Mouse (Mus musculus): ENCODE measurements around the gene Fbxo24.
A peak's percentile ranks its signal among the peaks of the same experiment; 100 is the strongest.
"Not testable (repeated sequence)": the region's sequence is repeated elsewhere in the genome, so short reads cannot be mapped to it uniquely, and the experiment has no call there.

Fbxo24 gene

GRCm38 (mm10) chr5:137629306-137629721 is 512 bp upstream of the Fbxo24 start:
- H3K27me3 ChIP-seq (ENCODE audit: control insufficient read depth, insufficient read depth, low read length, poor library complexity, severe bottlenecking), result no peaks in the 10 kb centered on the region
- peak; percentile 73 for DNase-seq (ENCODE audit: low read depth, low spot score)
- peaks cover 1% of the 10 kb centered on the region for H3K36me3 ChIP-seq (ENCODE audit: control insufficient read depth, insufficient read depth, low read length, poor library complexity, severe bottlenecking)

- no peak for DNase-seq (ENCODE audit: low read depth, low spot score)
- Histone ChIP-seq H3K27me3 (ENCODE audit: control insufficient read depth, insufficient read depth, low read length, poor library complexity, severe bottlenecking) (no peaks in the 10 kb centered on the region), H3K36me3 (ENCODE audit: control insufficient read depth, insufficient read depth, low read length, poor library complexity, severe bottlenecking) (no peaks in the 10 kb centered on the region)
These were observed 811 bp downstream of the Fbxo24 start for GRCm38 (mm10) chr5:137627991-137628390.

DNA sequence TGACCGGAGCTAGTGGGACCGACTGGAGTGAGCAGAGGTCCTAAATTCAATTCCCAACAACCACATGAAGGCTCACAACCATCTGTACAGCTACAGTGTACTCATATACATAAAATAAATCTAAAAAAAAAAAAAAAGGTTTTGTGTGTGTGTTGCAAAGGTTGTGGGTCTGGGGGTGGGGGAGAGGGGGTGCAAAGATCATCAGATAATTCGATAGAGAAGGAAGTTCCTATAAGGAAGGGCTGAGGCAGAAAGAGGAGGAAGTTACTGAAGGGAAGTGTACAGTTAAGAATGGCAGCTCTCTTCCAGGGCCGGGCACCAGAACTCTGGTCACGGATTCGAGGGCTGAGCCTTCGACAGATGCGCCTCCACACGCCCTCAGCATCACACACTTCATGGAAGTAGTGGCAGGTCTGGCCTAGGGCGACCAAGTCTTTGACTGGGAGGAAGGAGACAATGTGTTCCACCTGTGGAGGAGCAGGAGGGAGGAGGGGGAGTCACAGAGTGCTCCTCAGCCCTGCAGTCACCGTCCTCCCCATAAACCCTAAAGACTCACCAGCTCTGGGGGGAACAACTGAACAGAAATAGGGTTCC is 4.8 kb downstream of the Fbxo24 start:
- H3K27me3 ChIP-seq (ENCODE audit: control insufficient read depth, insufficient read depth, low read length, poor library complexity, severe bottlenecking), result no peaks in the 10 kb centered on the region
- DNase-seq (ENCODE audit: low read depth, low spot score), result no peak

DNA sequence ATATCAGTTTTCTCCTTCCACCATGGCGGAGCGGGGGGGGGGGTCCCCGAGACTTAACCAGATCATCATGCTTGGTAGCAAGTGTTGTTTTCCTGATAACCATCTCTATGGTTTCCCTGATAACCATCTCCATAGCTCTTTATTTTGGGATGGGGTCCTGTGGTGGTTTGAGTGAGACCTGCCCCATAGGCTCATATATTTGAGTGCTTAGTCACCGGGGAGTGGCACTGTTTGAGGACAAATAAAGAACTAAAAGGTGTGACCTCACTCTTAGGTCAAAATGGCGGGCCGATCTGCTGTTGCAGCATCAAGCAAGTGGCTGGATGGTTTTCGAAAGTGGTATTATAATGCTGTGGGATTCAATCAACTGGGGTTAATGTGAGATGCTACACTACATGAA is 13.5 kb downstream of the Fbxo24 start:
- DNase-seq (ENCODE audit: low read depth, low spot score), result no peak
- H3K36me3 ChIP-seq (ENCODE audit: control insufficient read depth, insufficient read depth, low read length, poor library complexity, severe bottlenecking), result peaks cover 1% of the 10 kb centered on the region; the same call in 1 of the 2 replicates
- H3K27me3 ChIP-seq (ENCODE audit: control insufficient read depth, insufficient read depth, low read length, poor library complexity, severe bottlenecking), result no peaks in the 10 kb centered on the region

More for the DNA sequence above, 4.8 kb downstream of the Fbxo24 start:
- no peaks in the 10 kb centered on the region for H3K36me3 ChIP-seq (ENCODE audit: control insufficient read depth, insufficient read depth, low read length, poor library complexity, severe bottlenecking)

GRCm38 (mm10) chr5:137614921-137615320 is 13.9 kb downstream of the Fbxo24 start:
- DNase-seq (ENCODE audit: low read depth, low spot score); H3K27me3 ChIP-seq (ENCODE audit: control insufficient read depth, insufficient read depth, low read length, poor library complexity, severe bottlenecking); H3K36me3 ChIP-seq (ENCODE audit: control insufficient read depth, insufficient read depth, low read length, poor library complexity, severe bottlenecking): not testable (repeated sequence)

- no peaks in the 10 kb centered on the region for H3K27me3 ChIP-seq (ENCODE audit: control insufficient read depth, insufficient read depth, low read length, poor library complexity, severe bottlenecking)
- peaks cover 1% of the 10 kb centered on the region; the same call in 1 of the 2 replicates for H3K36me3 ChIP-seq (ENCODE audit: control insufficient read depth, insufficient read depth, low read length, poor library complexity, severe bottlenecking)
- DNase-seq (ENCODE audit: low read depth, low spot score), result no peak
These were observed 15.3 kb downstream of the Fbxo24 start, which contains the start of gene Pcolce for GRCm38 (mm10) chr5:137613550-137613949. Pcolce (minus strand) TSS chr5:137613784.

DNA sequence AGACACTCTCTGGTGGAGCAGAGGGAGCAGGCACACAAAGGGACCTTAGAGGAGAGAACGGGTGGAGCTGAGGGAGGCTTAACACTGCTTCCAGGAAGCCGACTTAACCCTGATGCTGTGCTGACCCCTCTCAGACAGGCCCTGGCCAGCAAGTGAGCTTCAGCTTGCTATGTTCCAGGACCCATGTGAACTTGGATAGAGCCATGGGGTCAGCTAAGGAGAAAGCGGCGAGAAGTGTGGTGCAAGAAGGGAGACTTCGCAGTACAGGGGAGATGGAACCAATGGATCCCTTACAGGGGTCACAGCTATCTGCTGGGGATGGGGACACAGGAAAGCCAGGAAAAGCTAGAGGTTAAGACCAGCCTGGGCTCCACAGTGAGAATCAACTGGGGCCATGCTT is 15.7 kb downstream of the Fbxo24 start:
- DNase-seq (ENCODE audit: low read depth, low spot score), result no peak

GRCm38 (mm10) chr5:137611245-137611602 is 17.6 kb downstream of the Fbxo24 start:
- no peak for DNase-seq (ENCODE audit: low read depth, low spot score)

More for the DNA sequence above, 15.7 kb downstream of the Fbxo24 start:
- Histone ChIP-seq H3K36me3 (ENCODE audit: control insufficient read depth, insufficient read depth, low read length, poor library complexity, severe bottlenecking) (peaks cover 1% of the 10 kb centered on the region; the same call in 1 of the 2 replicates), H3K27me3 (ENCODE audit: control insufficient read depth, insufficient read depth, low read length, poor library complexity, severe bottlenecking) (no peaks in the 10 kb centered on the region)

GRCm38 (mm10) chr5:137610548-137611244 is 18.1 kb downstream of the Fbxo24 start:
- peaks cover 1% of the 10 kb centered on the region; the same call in 1 of the 2 replicates for H3K36me3 ChIP-seq (ENCODE audit: control insufficient read depth, insufficient read depth, low read length, poor library complexity, severe bottlenecking)
- DNase-seq (ENCODE audit: low read depth, low spot score), result no peak
- H3K27me3 ChIP-seq (ENCODE audit: control insufficient read depth, insufficient read depth, low read length, poor library complexity, severe bottlenecking), result no peaks in the 10 kb centered on the region

More at GRCm38 (mm10) chr5:137611245-137611602, 17.6 kb downstream of the Fbxo24 start:
- Histone ChIP-seq H3K36me3 (ENCODE audit: control insufficient read depth, insufficient read depth, low read length, poor library complexity, severe bottlenecking) (peaks cover 1% of the 10 kb centered on the region; the same call in 1 of the 2 replicates), H3K27me3 (ENCODE audit: control insufficient read depth, insufficient read depth, low read length, poor library complexity, severe bottlenecking) (no peaks in the 10 kb centered on the region)

DNA sequence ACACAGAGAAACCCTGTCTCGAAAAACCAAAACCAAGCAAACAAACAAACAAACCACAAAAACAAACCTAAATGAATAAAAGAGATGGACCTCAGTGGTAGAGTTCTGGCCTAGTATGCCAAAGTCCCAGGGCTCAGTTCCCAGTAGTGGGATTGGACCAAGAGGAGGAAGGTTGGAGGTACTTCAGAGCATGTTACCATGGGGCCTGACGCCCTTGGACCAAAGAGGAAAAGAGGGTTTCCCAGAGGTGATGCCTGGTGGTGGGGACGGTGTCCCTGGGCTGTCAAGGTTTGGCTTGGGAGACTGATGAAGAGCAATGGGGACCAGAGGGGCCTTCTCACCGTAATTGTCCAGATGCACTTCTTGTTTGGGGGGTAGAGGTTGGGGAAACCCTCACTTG is 18.7 kb downstream of the Fbxo24 start:
- H3K27me3 ChIP-seq (ENCODE audit: control insufficient read depth, insufficient read depth, low read length, poor library complexity, severe bottlenecking), result no peaks in the 10 kb centered on the region
- H3K36me3 ChIP-seq (ENCODE audit: control insufficient read depth, insufficient read depth, low read length, poor library complexity, severe bottlenecking), result peaks cover 1% of the 10 kb centered on the region; the same call in 1 of the 2 replicates
- DNase-seq (ENCODE audit: low read depth, low spot score), result no peak

DNA sequence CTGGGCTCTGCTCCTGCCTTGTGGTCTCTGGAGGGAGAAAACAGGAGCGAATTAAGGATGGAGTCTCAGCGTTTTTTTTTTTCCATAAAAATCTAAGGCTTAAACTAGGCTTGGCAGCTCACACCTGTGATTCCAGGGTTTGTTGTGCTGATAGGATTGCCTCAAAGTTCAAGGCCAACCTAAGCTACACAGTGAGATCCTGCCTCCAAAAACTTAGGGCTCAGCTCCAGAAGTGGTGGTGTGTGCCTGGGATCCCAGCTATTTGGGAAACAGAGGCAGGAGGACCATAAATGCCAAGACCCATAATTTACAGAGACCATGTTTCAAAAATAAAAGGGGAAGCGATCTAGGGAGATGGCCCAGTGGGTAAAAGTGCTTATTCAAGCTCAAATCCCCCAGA is 19.5 kb downstream of the Fbxo24 start:
- DNase-seq (ENCODE audit: low read depth, low spot score), result no peak
- Histone ChIP-seq H3K36me3 (ENCODE audit: control insufficient read depth, insufficient read depth, low read length, poor library complexity, severe bottlenecking) (peaks cover 1% of the 10 kb centered on the region; the same call in 1 of the 2 replicates), H3K27me3 (ENCODE audit: control insufficient read depth, insufficient read depth, low read length, poor library complexity, severe bottlenecking) (no peaks in the 10 kb centered on the region)

DNA sequence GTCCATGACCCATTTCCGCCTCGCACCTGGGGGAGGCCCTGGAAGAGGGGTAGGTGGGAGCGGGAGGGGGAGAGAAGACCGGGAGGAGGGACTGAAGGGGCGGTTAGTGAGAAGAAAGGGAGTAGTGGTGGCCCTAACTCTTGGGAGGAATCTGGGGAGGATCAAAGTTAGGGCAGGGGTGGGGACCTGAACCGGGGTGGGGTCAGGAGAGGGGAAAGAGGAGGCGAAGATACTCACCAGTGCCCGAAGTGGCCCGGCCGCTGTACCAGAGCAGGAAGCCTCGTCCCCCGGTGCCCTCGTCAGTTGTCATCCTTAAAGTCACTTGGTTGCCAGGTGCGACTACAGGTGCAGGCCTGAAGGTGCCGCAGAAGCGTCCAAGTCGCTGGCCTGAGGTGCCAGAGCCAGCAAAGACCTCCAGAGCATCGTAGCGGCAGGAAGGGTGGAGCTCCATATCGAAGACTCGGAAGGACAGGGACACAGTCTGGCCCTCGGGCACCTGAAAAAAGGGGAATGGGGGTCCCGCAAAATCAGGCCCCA is 20.1 kb downstream of the Fbxo24 start:
- H3K27me3 ChIP-seq (ENCODE audit: control insufficient read depth, insufficient read depth, low read length, poor library complexity, severe bottlenecking), result no peaks in the 10 kb centered on the region
- DNase-seq (ENCODE audit: low read depth, low spot score), result no peak
- peaks cover 1% of the 10 kb centered on the region; the same call in 1 of the 2 replicates for H3K36me3 ChIP-seq (ENCODE audit: control insufficient read depth, insufficient read depth, low read length, poor library complexity, severe bottlenecking)

- Histone ChIP-seq H3K27me3 (ENCODE audit: control insufficient read depth, insufficient read depth, low read length, poor library complexity, severe bottlenecking) (no peaks in the 10 kb centered on the region), H3K36me3 (ENCODE audit: control insufficient read depth, insufficient read depth, low read length, poor library complexity, severe bottlenecking) (peaks cover under 1% of the 10 kb centered on the region; the same call in 1 of the 2 replicates)
- no peak for DNase-seq (ENCODE audit: low read depth, low spot score)
These were observed 20.7 kb downstream of the Fbxo24 start for GRCm38 (mm10) chr5:137607860-137608653.

DNA sequence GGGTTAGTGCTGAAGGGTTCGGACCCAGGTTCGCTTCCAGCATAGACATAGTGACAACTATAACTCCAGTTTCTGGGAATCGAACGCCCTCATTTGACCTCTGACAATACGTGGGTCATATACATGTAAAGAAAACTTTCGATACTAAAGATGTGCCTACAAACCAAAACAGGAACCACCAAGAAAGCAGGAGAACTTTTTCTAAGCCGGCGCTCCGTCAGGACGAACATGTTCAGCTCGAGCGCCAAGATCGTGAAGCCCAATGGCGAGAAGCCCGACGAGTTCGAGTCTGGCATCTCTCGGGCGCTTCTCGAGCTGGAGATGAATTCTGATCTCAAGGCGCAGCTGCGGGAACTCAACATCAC is 27.5 kb downstream of the Fbxo24 start:
- DNase-seq (ENCODE audit: low read depth, low spot score), result no peak
- no peaks in the 10 kb centered on the region for H3K27me3 ChIP-seq (ENCODE audit: control insufficient read depth, insufficient read depth, low read length, poor library complexity, severe bottlenecking)

More for the DNA sequence above, 27.5 kb downstream of the Fbxo24 start:
- H3K36me3 ChIP-seq (ENCODE audit: control insufficient read depth, insufficient read depth, low read length, poor library complexity, severe bottlenecking), result no peaks in the 10 kb centered on the region
